Mouse (Mus musculus): ENCODE data around the gene Fam89b.

GRCm38 (mm10) chr19:5722848-5723425 lies 6.5 kb downstream of the Fam89b start:
- TF ChIP-seq CTCF (IDR thresholded peaks at IDR 0.05; ENCODE audit: control insufficient read depth, insufficient read depth, insufficient replicate concordance, low read depth, low read length) (no peak), POLR2A (IDR thresholded peaks at IDR 0.05; ENCODE audit: control insufficient read depth, low read depth, low read length) (no peak)
